ENCODE assay signal across 27 mouse cellular contexts in genomic region chr8:108215026-108215425, GRCm38 (mm10).
"Had no signal": no experiment of that assay in that cellular context is flagged by ENCODE, and none has a peak within 500 bp of the region (broad histone marks: within the 10 kb centered on the region; RNA-seq: fewer than 3 reads in every experiment).

No protein-coding gene starts in this region.

- H3K27ac ChIP-seq: gastrocnemius, adult 2 months; heart, adult 2 months; heart, embryonic 10.5 days; hindbrain, embryonic 10.5 days; hindbrain, embryonic 14.5 days; intestine, embryonic 15.5 days; layer of hippocampus, adult 2 months; left cerebral cortex, adult 2 months; limb, embryonic 10.5 days; limb, embryonic 12.5 days; liver, embryonic 12.5 days; liver, embryonic 14.5 days had no signal

- H3K9ac ChIP-seq: heart, embryonic 12.5 days; hindbrain, embryonic 12.5 days; hindbrain, embryonic 14.5 days; intestine, embryonic 15.5 days; limb, embryonic 12.5 days; liver, embryonic 12.5 days; liver, embryonic 14.5 days had no signal

- DNase-seq: gastrocnemius, adult 2 months; gastrocnemius, postnatal 10 days; gastrocnemius, postnatal 25 days; heart, adult 2 months; heart, postnatal 10 days; heart, postnatal 4 days; kidney, adult 18-20 months; kidney, adult 8-10 months; kidney, postnatal 10 days; kidney, postnatal 25 days; kidney, postnatal 4 days; liver had no signal

- H3K27me3 ChIP-seq: hindbrain, embryonic 12.5 days; intestine, embryonic 15.5 days; limb, embryonic 12.5 days; liver, embryonic 12.5 days had no signal

- H3K4me2 ChIP-seq: heart, embryonic 12.5 days; hindbrain, embryonic 12.5 days; hindbrain, embryonic 14.5 days; intestine, embryonic 15.5 days; limb, embryonic 12.5 days; liver, embryonic 12.5 days had no signal

- H3K4me1 ChIP-seq: intestine, embryonic 15.5 days; limb, embryonic 10.5 days; limb, embryonic 12.5 days; liver, embryonic 12.5 days had no signal

- ATAC-seq: hindbrain, embryonic 16.5 days; inflammation-experienced regulatory T-cells, adult 6 months; intestine, embryonic 15.5 days; intestine, postnatal 0 days; liver, embryonic 12.5 days had no signal

- H3K4me3 ChIP-seq: gastrocnemius, adult 2 months; heart, adult 2 months; heart, embryonic 10.5 days; heart, embryonic 12.5 days; hindbrain, embryonic 10.5 days; hindbrain, embryonic 12.5 days; intestine, embryonic 15.5 days; layer of hippocampus, adult 2 months; left cerebral cortex, adult 2 months; limb, embryonic 10.5 days; limb, embryonic 12.5 days; liver, embryonic 12.5 days had no signal

- H3K9me3 ChIP-seq: heart, embryonic 10.5 days; heart, embryonic 12.5 days; hindbrain, embryonic 10.5 days; hindbrain, embryonic 12.5 days; intestine, embryonic 15.5 days; limb, embryonic 10.5 days; limb, embryonic 12.5 days; liver, embryonic 12.5 days had no signal

- H3K36me3 ChIP-seq: heart, embryonic 10.5 days; heart, embryonic 12.5 days; hindbrain, embryonic 10.5 days; hindbrain, embryonic 12.5 days; intestine, embryonic 15.5 days; limb, embryonic 10.5 days; limb, embryonic 12.5 days; liver, embryonic 12.5 days had no signal
